ENCODE assay signal across 10 mouse cellular contexts in the genomic region with DNA sequence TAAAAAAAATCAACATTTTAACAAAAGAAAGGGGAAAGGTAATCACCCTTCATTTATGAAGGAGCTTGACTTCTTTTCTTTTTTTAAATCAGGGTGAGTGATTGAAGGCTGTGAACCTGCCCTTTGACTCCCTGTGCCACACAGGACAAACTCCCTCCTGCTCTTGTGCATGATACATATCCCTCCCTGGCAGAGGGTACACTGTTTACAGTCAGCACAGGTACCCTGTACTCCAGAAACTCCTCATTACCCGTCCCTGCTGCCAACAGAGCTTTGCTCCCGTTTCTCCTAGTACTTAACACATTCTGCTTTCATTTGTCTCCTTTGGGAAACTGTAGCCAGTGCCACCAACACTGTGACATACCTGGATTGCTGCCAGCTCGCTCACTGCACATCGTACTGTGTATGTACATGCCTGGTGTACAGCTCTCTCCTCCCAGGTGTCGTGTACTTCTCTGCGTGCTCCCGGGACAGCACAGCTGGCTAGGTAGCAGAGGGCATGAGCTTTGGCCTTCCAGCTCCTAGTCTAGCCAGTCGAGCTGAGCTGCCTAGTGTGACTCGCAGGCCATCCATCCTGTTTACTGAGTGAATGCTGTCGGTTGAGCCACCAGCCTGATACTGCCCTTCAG.
A peak's percentile ranks its signal among the peaks of the same experiment; 100 is the strongest.
DNase-seq lines count a peak whose midpoint lies in the region; ATAC-seq lines count a peak whose summit lies in the region.
"Had no signal": no experiment of that assay in that cellular context is flagged by ENCODE, and none has a peak within 500 bp of the region (broad histone marks: within the 10 kb centered on the region; RNA-seq: fewer than 3 reads in every experiment).

No protein-coding gene starts in this region.

- H3K27me3 ChIP-seq in heart, embryonic 15.5 days = no peaks in the 10 kb centered on the region
- H3K27me3 ChIP-seq in intestine, embryonic 15.5 days (replicated peaks) = no peaks in the 10 kb centered on the region
- H3K27me3 ChIP-seq: embryonic facial prominence, embryonic 12.5 days; lung, embryonic 15.5 days had no signal

- H3K4me2 ChIP-seq in heart, embryonic 15.5 days = no peak overlapping the region
- no peak overlapping the region for H3K4me2 ChIP-seq in intestine, embryonic 15.5 days (replicated peaks)
- H3K4me2 ChIP-seq: embryonic facial prominence, embryonic 12.5 days; lung, embryonic 15.5 days had no signal

- peak; percentile 62; the same call in 1 of the 2 replicates for ATAC-seq in heart, embryonic 15.5 days (replicated peaks; ENCODE audit: insufficient number of reproducible peaks, insufficient read depth, low FRiP score, low read depth)
- peak; percentile 65 for ATAC-seq in intestine, embryonic 15.5 days

- no peaks in the 10 kb centered on the region for H3K9me3 ChIP-seq in heart, embryonic 15.5 days (replicated peaks)
- no peaks in the 10 kb centered on the region for H3K9me3 ChIP-seq in intestine, embryonic 15.5 days
- H3K9me3 ChIP-seq: embryonic facial prominence, embryonic 12.5 days; lung, embryonic 15.5 days had no signal

- no peak overlapping the region for H3K9ac ChIP-seq in heart, embryonic 15.5 days
- H3K9ac ChIP-seq in intestine, embryonic 15.5 days = no peak overlapping the region
- H3K9ac ChIP-seq: embryonic facial prominence, embryonic 12.5 days; lung, embryonic 15.5 days had no signal

- DNase-seq in heart, adult 18-20 months = no peak
- peak; percentile 57 for DNase-seq in Muller cell, postnatal 12 days (ENCODE audit: inconsistent ontology term)
- DNase-seq in kidney, postnatal 36 days = peak; percentile 38 to 61
- no peak for DNase-seq in embryo, embryonic 9.5 days (ENCODE audit: extremely low spot score)
- DNase-seq in ovary, postnatal 10 days (ENCODE audit: low spot score) = no peak
- DNase-seq: layer of hippocampus, adult 9-11 months had no signal

- no peak overlapping the region for H3K4me3 ChIP-seq in heart, embryonic 15.5 days
- H3K4me3 ChIP-seq in intestine, embryonic 15.5 days (replicated peaks) = no peak overlapping the region
- H3K4me3 ChIP-seq: embryonic facial prominence, embryonic 12.5 days; lung, embryonic 15.5 days had no signal

- 38% methylated on average over 10 of the region's 10 CpGs for WGBS in heart, embryonic 15.5 days
- 55% methylated on average over 10 of the region's 10 CpGs for WGBS in intestine, embryonic 15.5 days

- peaks cover 17% of the 10 kb centered on the region for H3K4me1 ChIP-seq in heart, embryonic 15.5 days (replicated peaks)
- 0 out of 2 replicates have a peak, but pooled peaks cover 3% of the 10 kb centered on the region for H3K4me1 ChIP-seq in intestine, embryonic 15.5 days (replicated peaks)
- H3K4me1 ChIP-seq: embryonic facial prominence, embryonic 12.5 days had no signal

- H3K36me3 ChIP-seq in heart, embryonic 15.5 days = no peaks in the 10 kb centered on the region
- no peaks in the 10 kb centered on the region for H3K36me3 ChIP-seq in intestine, embryonic 15.5 days
- H3K36me3 ChIP-seq: embryonic facial prominence, embryonic 12.5 days; lung, embryonic 15.5 days had no signal

- peak overlapping the region; percentile 36 for H3K27ac ChIP-seq in heart, embryonic 15.5 days
- H3K27ac ChIP-seq in intestine, embryonic 15.5 days = no peak overlapping the region
- H3K27ac ChIP-seq: embryonic facial prominence, embryonic 12.5 days; lung, embryonic 15.5 days had no signal

Comparison
In these comparisons a context has a peak if more than half of its experiments do, and no peak if none do; other contexts are left out.
1. DNase-seq: peak in Muller cell, postnatal 12 days (single experiment) and kidney, postnatal 36 days (2 of 2); none in heart, adult 18-20 months (0 of 2), embryo, embryonic 9.5 days (single experiment) and ovary, postnatal 10 days (single experiment).